Mouse (Mus musculus) heart, adult 11 months (tissue): ENCODE results near the gene Gpr157.
A peak's percentile ranks its signal among the peaks of the same experiment; 100 is the strongest.
"Not testable (repeated sequence)": the region's sequence is repeated elsewhere in the genome, so short reads cannot be mapped to it uniquely, and the experiment has no call there.

Source experiments
- DNase-seq: peaks from one replicate; pipeline ENCODE4 v3.0.0; 2022

The Gpr157 gene

GRCm38 (mm10) chr4:150087161-150087889 is at the start of gene Gpr157:
Gene Gpr157, plus strand, starts transcription at chr4:150087365.
- DNase-seq: peak; percentile 100

- no peak for DNase-seq
Observed at GRCm38 (mm10) chr4:150038533-150038932, 48.6 kb upstream of the Gpr157 start.

GRCm38 (mm10) chr4:150040003-150040581 is 47.1 kb upstream of the Gpr157 start:
- no peak for DNase-seq

GRCm38 (mm10) chr4:150040856-150041255 is 46.3 kb upstream of the Gpr157 start:
- not testable (repeated sequence) for DNase-seq

DNA sequence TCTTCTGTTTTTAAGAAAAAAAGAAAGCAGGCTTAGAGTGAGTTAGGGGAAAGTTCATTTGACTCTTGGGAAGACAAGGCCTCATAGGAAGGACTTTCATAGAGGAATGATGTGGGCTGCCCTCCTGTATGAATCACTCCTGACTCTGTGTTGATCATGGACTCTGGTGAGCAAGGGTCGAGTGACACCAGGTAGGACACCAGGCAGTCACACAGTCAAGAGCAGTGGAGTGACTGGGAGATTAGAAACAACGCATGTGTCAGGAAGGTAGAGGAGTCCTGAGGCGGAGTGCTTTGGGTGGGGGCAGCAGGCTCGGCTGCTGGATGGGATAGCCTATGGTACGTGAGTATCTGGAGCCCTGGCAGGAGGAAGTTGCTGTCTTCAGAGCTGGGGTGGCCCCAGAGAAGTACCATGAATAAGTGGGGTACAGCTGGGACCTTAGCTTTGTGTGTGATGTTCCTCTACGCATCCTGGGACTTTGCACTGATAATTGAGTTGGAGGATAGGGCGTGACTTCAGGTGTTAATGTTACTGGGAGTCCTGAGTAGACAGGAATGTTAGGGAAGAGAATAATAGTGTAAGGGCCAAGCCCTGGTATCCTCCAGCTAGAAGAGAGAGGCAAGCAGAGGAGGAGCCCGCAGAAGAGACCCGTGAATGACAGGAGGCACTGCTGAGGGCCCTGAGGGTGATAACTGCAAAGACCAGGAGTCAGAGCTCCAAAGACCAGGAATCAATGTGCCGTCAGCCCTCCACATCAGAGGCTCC is 45.6 kb upstream of the Gpr157 start:
- no peak for DNase-seq

DNA sequence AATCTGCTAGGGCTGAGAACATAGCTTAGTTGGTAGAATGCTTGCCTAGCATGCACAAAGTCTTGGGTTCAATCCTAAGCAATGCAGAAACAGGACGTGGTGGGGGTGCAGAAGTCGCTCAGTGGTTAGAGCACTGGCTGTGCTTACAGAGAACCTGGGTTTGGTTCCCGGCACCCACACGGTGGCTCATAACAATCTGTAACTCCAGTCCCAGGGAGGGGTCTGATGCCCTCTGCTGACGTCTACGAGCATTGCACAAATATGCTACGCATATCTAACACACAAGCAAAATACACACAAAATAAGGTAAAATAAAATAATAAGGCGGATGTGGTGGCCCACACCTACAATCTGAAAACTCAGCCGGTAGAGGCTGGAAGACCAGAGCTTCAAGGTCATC is 43.6 kb upstream of the Gpr157 start:
- no peak for DNase-seq

- peak; percentile 95 for DNase-seq
Observed at GRCm38 (mm10) chr4:150048038-150048437, 39.1 kb upstream of the Gpr157 start.

- peak; percentile 92 for DNase-seq
Observed at GRCm38 (mm10) chr4:150048478-150049156, 38.5 kb upstream of the Gpr157 start.

- no peak for DNase-seq
Observed at GRCm38 (mm10) chr4:150049157-150049513, 38.0 kb upstream of the Gpr157 start.

- DNase-seq: no peak
Observed at GRCm38 (mm10) chr4:150049564-150050226, 37.5 kb upstream of the Gpr157 start.

DNA sequence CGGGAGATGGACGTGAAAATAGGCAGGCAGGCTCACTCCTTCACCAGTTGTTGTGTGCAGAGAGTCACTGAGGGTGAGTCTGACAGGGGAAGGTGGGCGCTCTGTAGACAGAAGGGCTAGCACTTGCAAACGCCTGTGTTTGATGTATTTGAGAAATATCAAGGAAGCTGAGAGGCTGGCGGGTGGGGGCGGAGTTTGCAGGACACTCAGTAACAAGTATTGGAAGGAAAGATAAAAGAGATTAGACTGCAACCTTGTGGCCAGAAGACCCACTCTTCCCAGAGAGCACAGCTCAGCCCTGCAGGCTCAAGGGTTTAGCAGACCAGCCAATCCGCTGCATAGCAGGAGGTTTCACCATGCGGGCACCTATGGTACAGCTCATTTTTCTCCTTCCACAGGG is 35.7 kb upstream of the Gpr157 start:
- DNase-seq: no peak

GRCm38 (mm10) chr4:150052380-150052779 is 34.8 kb upstream of the Gpr157 start:
- no peak for DNase-seq

GRCm38 (mm10) chr4:150056171-150056570 is 31.0 kb upstream of the Gpr157 start:
- DNase-seq: no peak

DNA sequence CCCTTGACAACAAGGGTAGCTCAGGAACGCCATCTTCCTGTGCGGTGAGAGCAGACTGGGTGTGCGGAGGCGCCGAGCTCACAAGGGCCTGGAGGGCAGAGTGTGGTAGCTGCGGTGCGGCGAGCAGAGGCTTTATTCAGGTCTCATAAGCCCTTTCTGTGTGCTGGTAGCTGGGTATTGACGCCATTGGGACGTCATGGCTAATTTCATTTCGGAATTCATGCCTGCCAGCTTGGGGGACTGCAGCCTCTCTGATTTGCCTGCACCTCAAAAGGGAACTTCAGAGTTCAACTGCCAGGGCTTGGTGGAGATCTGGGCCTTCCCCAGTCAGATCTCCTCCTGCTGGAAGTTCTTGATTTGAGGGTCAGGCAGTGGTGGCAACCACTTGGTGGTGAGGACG is 29.4 kb upstream of the Gpr157 start:
- no peak for DNase-seq

DNA sequence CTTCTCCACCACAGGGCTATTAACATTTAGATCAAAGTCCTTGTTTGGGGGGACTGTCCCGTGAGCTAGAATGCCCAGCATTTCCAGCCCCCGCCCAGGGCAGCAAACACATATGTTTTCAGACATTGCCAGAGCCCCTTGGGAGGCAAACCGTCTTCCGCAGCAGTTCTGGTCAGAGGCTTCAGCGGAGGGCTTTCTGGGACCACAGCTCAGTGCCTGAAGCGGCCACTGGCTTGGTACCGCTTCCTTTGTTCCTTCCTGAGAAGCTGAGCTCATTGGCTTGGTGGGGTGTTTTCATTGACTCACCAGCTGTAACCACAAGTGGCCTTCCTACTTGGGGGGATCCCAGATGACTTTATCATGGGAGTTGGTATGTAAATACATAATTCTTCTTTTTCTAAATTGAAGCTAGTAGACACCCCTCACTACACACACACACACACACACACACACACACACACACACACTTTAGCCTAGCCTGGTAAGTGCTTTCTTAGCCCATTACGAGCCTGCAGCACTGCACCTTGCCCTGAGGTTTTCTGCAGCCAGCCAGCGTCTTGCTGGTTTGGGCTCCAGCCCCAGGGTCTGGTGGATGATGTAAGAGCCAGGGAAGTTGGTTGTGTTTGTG is 27.2 kb upstream of the Gpr157 start:
- DNase-seq: peak; percentile 92

DNA sequence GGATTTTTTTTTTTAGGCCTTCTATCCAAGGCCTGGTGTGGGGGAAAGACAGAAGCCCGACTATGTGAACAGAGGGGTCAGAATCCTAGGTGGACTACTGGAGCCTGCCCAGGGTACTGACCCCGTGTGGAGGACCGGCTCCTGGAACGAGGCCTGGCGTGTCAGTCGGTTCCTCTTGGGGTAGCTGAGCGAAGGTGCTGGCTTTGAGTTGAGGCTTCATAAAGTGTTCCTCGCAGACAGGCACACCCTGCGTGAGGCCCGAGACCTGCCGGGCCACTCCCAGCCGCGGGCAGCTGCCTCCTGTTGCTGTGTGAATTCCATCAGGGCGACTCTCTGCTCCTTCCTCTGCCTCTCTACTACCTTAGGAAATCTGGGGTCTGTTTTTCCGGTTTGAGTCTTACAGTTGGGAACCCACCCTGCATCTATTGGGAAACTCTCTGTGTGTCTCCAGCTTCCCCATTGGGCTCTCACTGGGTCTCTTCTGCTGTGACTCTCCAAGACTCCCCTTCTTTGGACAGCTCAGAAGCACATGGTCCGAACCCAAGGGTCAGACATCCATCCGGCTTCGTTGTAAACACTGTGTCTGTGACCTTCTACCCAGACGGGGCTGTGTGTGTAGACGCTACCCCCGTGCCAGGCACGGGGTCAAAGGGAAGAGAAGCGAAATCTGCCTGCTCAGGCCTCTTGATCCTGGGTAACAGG is 26.5 kb upstream of the Gpr157 start:
- DNase-seq: peak; percentile 93

GRCm38 (mm10) chr4:150061432-150062225 is 25.5 kb upstream of the Gpr157 start:
- no peak for DNase-seq

DNA sequence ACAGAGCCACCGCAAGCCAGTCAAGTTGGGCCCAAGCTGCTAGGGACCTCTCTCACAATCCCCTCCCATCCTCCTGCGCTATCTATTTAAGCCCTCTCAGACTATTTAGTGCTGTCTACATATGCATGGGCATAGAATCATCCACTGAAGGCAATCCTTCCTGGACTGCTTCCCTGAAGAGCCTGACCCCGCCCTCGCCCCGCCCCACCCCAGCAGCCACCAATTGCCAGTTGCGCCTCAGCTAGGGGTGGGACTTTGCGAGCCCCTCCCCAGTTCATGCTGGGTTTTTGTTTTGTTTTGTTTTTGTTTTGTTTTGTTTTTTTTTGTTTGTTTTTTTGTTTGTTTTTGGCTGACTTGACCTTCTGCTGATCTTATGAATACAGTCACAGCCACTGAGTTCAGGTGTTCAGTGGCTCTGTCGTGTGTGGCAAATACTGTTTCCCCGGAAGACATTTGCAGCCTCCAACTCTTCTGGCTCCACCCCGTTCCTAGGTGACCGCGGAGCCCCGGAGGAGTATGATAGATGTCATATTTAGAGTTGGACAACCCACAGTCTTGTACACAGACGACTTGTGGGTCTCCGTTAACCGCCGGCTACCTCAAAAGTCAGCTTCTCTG is 20.4 kb upstream of the Gpr157 start:
- DNase-seq: no peak

DNA sequence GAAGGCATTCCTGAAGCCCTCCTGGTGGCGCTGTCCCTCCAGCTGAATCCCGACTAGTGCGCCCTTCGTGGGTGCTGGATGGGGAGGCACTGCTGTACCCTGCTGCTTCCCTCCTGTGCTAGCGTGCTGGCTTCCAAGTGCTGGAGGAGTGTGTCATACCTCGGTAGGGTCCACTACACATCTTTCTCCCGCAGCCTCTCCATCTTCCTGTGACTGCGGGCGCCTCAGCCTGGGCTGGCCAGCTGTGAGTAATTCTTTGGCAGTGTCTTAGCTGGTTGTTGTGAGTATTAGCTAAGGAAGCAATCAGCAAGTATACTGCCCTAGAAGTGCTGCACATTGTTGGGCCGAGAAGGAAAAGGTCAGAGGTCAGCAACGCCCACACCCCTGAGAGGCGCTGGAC is 18.9 kb upstream of the Gpr157 start:
- no peak for DNase-seq

- DNase-seq: no peak
Observed at GRCm38 (mm10) chr4:150070136-150070535, 17.0 kb upstream of the Gpr157 start.
